Mouse (Mus musculus) hindbrain, embryonic 16.5 days (tissue): ENCODE results near the gene Pusl1. TPM values are rescaled to one million over a fixed set of nuclear protein-coding genes. Genes with fewer than 3 reads are reported as not detected.

Experiments
- ATAC-seq: fragments of 200-750 bp; cut with Nextera tagmentation; 2 replicates; pipeline ENCODE4 v1.8.0; 2017; ENCODE audit warnings: moderate TSS enrichment, moderate library complexity
- H3K27ac ChIP-seq: fragments of 300-500 bp; sonication (generic); 2 replicates; pipeline ENCODE4 v1.5.1; 2014; ENCODE audit warnings: low read depth, mild to moderate bottlenecking, control low read depth, low read length, moderate library complexity
- H3K27me3 ChIP-seq: fragments of 300-500 bp; sonication (generic); replicated peaks from 2 replicates; pipeline ENCODE4 v1.6.1; 2014; ENCODE audit warnings: low read length; ENCODE audit not compliant: control insufficient read depth, insufficient read depth
- H3K36me3 ChIP-seq: fragments of 300-500 bp; sonication (generic); 2 replicates; pipeline ENCODE4 v1.6.1; 2014; ENCODE audit warnings: mild to moderate bottlenecking, low read length, moderate library complexity, mixed read lengths; ENCODE audit not compliant: control insufficient read depth, insufficient read depth
- H3K4me1 ChIP-seq: fragments of 300-500 bp; sonication (generic); 2 replicates; pipeline ENCODE4 v1.6.1; 2014; ENCODE audit warnings: low read depth, low read length; ENCODE audit not compliant: control insufficient read depth, insufficient read depth
- H3K4me2 ChIP-seq: fragments of 300-500 bp; sonication (generic); 2 replicates; pipeline ENCODE4 v1.6.1; 2014; ENCODE audit warnings: mild to moderate bottlenecking, low read length, control low read depth, moderate library complexity
- H3K4me3 ChIP-seq: fragments of 300-500 bp; sonication (generic); 2 replicates; pipeline ENCODE4 v1.5.1; 2014; ENCODE audit warnings: mild to moderate bottlenecking, low read length, control low read depth, moderate library complexity
- H3K9ac ChIP-seq: fragments of 300-500 bp; sonication (generic); 2 replicates; pipeline ENCODE4 v1.6.1; 2014; ENCODE audit warnings: low read depth, mild to moderate bottlenecking, control low read depth, low read length, moderate library complexity
- H3K9me3 ChIP-seq: fragments of 300-500 bp; sonication (generic); 2 replicates; pipeline ENCODE4 v1.6.1; 2014; ENCODE audit warnings: mild to moderate bottlenecking, low read length, moderate library complexity; ENCODE audit not compliant: control insufficient read depth
- WGBS: fragments of 180-500 bp; shearing (Covaris S2); extraction: QIAGEN DNeasy Blood & Tissue Kit; methylation state at CpG from one replicate; pipeline ENCODE4 v1.1.7; 2014; 5-methylcytosine and 5-hydroxymethylcytosine counted together
- microRNA-seq: library from miRNA; unstranded; fragments of <30 nt; microRNA quantifications from one replicate; pipeline ENCODE4, GENCODE M21; 2017
- polyA plus RNA-seq: library from polyadenylated mRNA; unstranded; fragments of >200 nt; fragmentation: Nextera tagmentation; extraction: Ambion mirVana; gene quantifications from 2 replicates; pipeline ENCODE4 v1.2.1, GENCODE M21; 2015

The Pusl1 gene
- polyA plus RNA-seq, 1 experiment from 2014 or later, result 66.7 TPM

DNA sequence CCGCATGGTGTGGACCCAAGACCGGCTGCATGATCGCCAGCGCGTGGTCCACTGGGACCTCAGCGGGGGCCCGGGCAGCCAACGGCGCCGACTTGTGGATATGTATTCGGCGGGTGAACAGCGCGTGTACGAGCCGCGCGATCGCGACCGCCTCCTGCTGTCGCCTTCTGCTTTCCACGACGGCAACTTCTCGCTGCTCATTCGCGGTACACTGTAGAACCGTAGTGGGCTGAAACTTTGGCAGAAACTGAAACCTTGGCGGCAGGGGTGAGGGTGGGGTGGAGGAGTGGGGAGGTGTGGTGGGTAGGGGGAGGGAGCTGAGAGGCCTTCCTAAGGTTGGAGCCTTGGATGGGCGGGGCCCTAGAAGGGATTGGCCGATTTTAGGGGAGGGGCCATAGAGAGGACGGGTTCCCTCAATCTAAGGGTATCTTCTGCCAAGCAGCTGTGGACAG lies 50.6 kb downstream of the Pusl1 start:
- no peaks in the 10 kb centered on the region for H3K27me3 ChIP-seq
- WGBS, result 2% methylated on average over 32 of the region's 32 CpGs

DNA sequence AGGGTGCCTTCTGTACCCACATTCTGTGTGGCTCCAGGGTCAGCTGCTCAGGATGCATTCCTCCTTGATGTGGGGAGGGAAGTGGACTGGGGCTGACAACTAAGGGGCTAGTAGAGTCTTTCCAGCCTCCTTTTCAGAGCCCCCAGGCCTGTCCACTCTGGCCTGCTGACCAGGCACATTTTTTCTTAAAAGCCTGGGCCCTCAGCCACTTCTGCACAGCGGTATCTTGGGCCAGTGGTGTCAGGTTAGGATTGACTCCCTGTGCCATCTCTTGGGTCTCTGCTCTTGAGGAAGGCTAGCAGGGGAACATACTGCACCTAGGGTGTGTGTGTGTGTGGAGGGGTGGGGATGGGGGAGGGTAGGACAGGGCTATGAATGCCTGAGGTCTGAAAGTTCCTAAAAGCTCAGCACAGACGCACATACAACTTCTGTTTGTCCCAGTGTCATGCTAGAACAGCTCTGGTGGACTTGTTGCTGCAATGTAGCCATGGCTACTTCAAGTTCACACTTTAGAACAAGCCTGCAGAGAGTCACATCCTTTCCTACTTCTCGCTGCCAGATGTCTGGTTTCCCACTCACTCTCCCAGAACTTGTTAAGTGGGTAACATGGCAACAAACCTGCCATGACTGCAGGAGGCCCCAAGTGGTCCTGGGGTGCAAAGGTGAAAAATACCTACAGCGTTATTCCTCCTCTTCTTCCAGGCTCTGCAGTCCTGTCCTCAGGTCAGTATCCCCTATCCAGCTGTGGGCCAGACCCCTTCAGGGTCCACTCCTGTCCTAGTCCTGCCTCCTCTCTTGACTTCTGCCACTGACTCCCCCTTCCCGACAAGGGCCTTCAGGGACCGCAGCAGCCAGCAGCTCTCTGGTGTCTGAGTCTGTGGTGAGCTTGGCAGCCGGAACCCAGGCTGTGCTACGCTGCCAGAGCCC lies 51.2 kb downstream of the Pusl1 start:
- H3K9me3 ChIP-seq, result no peaks in the 10 kb centered on the region
- H3K36me3 ChIP-seq, result no peaks in the 10 kb centered on the region
- peak overlapping the region; percentile 37 for H3K4me3 ChIP-seq
- H3K27me3 ChIP-seq, result no peaks in the 10 kb centered on the region
- 9% methylated on average over 8 of the region's 8 CpGs for WGBS
- H3K27ac ChIP-seq, result 0 out of 2 replicates have a peak overlapping the region, but pooled peaks have one; percentile 13
- peak overlapping the region; percentile 65 for H3K4me2 ChIP-seq
- H3K9ac ChIP-seq, result peak overlapping the region; percentile 61
- H3K4me1 ChIP-seq, result peaks cover 9% of the 10 kb centered on the region; the same call in 1 of the 2 replicates
- no peak for ATAC-seq

More for the DNA sequence above, 50.6 kb downstream of the Pusl1 start:
- no peaks in the 10 kb centered on the region for H3K9me3 ChIP-seq
- peaks cover 9% of the 10 kb centered on the region; the same call in 1 of the 2 replicates for H3K4me1 ChIP-seq
- peak overlapping the region; percentile 65 for H3K4me2 ChIP-seq
- H3K27ac ChIP-seq, result no peak overlapping the region
- no peaks in the 10 kb centered on the region for H3K36me3 ChIP-seq
- peak overlapping the region; percentile 61 for H3K9ac ChIP-seq
- ATAC-seq, result peak; percentile 46; the same call in 1 of the 2 replicates
- H3K4me3 ChIP-seq, result peak overlapping the region; percentile 37

DNA sequence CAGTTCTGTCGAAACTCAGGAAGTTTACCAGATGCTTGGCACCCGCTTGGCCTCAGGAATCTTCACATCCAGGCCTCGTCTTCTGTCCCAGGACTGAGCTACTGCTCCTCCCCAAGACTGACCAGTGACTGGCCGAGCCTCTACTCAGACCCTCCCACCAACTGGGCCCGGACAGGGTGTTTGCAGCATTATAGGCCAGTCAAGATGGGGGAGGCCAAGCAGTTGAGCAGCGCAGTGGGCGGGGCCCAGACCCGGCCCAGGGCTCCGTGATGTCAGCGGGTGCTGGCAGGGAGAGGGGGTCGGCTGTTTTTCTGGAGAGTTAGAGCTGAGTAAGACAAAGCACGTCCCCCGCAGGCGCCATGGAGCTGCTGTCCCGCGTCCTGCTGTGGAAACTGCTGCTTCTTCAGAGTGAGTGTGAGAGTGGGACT lies 52.1 kb downstream of the Pusl1 start, which contains the start of gene Mxra8:
Gene Mxra8 (plus strand): TSS at position 198 of the 428 bp plus-strand sequence.
- no peaks in the 10 kb centered on the region for H3K9me3 ChIP-seq
- 3% methylated on average over 16 of the region's 16 CpGs for WGBS
- no peaks in the 10 kb centered on the region for H3K36me3 ChIP-seq
- peaks cover 9% of the 10 kb centered on the region; the same call in 1 of the 2 replicates for H3K4me1 ChIP-seq
- peak within 1 kb of the TSS; percentile 35; the same call in 1 of the 2 replicates for H3K27ac ChIP-seq
- peak within 1 kb of the TSS; percentile 65 for H3K4me2 ChIP-seq
- H3K4me3 ChIP-seq, result peak within 1 kb of the TSS; percentile 37
- ATAC-seq, result peak; percentile 63
- H3K9ac ChIP-seq, result peak within 1 kb of the TSS; percentile 36; the same call in 1 of the 2 replicates
- H3K27me3 ChIP-seq, result no peaks in the 10 kb centered on the region

DNA sequence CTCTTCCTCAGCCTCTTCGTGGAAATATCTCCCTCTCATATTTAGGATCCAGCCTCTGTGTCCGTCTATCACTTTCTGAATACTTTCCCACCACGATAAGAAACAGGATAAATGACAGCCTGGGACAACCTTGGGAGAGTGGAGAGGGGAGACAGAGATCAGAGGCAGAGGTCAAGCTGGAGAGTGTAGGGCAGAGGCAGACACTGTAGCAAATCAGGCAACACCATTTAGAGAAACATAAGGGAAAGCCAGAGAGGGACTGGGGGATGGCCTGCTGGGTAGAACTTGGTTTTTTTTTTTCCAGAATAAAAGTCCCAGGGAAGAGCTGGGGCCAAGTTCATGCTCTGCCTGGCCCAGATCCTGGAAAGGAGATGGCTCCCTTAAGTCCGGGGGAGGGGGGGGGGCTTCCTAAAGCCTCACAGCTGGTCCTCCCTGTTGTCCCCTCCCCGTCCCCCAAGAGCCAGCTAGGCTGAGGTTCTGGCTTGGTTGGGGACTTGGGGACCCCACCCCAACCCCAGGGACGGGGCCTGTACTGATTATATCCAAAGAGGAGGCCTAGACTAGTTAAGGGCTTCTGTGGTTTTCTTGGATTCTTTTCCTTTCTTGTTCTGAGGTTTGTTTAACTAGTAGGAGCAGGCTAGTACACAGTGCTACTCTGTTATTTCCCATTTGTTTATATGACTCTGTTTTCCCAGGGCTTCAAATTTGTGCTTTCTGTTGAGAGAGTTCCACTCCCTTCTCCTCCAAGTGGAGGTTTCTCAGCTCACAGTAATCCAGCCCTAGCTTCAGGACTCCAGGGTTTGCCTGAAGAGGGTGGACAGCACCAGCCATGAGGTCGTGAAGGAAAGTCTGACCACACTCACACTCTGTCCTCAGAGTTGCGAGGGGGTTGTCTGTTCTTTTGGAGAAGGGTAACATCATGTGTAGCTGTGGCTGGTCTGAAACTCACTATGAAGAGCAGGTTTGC lies 53.1 kb downstream of the Pusl1 start:
- no peak for ATAC-seq
- 57% methylated on average over 8 of the region's 8 CpGs for WGBS
- Histone ChIP-seq H3K9me3 (no peaks in the 10 kb centered on the region), H3K4me3 (no peak overlapping the region), H3K27me3 (no peaks in the 10 kb centered on the region), H3K27ac (peak overlapping the region; percentile 35; the same call in 1 of the 2 replicates), H3K36me3 (no peaks in the 10 kb centered on the region), H3K4me2 (no peak overlapping the region), H3K4me1 (peaks cover 17% of the 10 kb centered on the region), H3K9ac (no peak overlapping the region)

Small RNA genes lying within 50 kb of the gene (microRNA-seq; reads per million reads assigned to microRNA genes)
- gene Gm22991, result not detected

Other genes with a start within 250 kb of the Pusl1 start
- gene Gm10563, start 246.4 kb downstream of the Pusl1 start, polyA plus RNA-seq, result not detected in 2 replicates
- gene Mmp23, start 238.4 kb downstream of the Pusl1 start, polyA plus RNA-seq, result 2.9 and 5.3 TPM in 2 replicates
- gene Mib2, start 222.6 kb downstream of the Pusl1 start, polyA plus RNA-seq, result 54.4 and 55.7 TPM in 2 replicates
- gene Fndc10, start 197.4 kb downstream of the Pusl1 start, polyA plus RNA-seq, result 14.2 and 15.5 TPM in 2 replicates
- gene Ssu72, start 187.0 kb downstream of the Pusl1 start, polyA plus RNA-seq, result 166 and 178 TPM in 2 replicates
- 17.4 and 22.2 TPM in 2 replicates for gene Tmem240, start 157.0 kb downstream of the Pusl1 start, polyA plus RNA-seq
- gene Atad3a, start 130.7 kb downstream of the Pusl1 start, polyA plus RNA-seq, result 93.9 and 100 TPM in 2 replicates
- gene Vwa1, start 117.1 kb downstream of the Pusl1 start, polyA plus RNA-seq, result 38.0 and 39.0 TPM in 2 replicates
- gene Tmem88b, start 105.9 kb downstream of the Pusl1 start, polyA plus RNA-seq, result 0.89 and 1.3 TPM in 2 replicates
- not detected in 2 replicates for gene Ankrd65, start 101.3 kb downstream of the Pusl1 start, polyA plus RNA-seq
- gene Mrpl20, start 88.9 kb downstream of the Pusl1 start, polyA plus RNA-seq, result 251 and 267 TPM in 2 replicates
- 118 and 132 TPM in 2 replicates for gene Ccnl2, start 79.3 kb downstream of the Pusl1 start, polyA plus RNA-seq
- 133 and 143 TPM in 2 replicates for gene Aurkaip1, start 60.5 kb downstream of the Pusl1 start, polyA plus RNA-seq
- gene Mxra8, start 52.1 kb downstream of the Pusl1 start, polyA plus RNA-seq, result 35.7 and 36.5 TPM in 2 replicates
- 10.2 and 10.7 TPM in 2 replicates for gene Dvl1, start 44.4 kb downstream of the Pusl1 start, polyA plus RNA-seq
- gene Tas1r3, start 28.4 kb downstream of the Pusl1 start, polyA plus RNA-seq, result 0.29 and 0.40 TPM in 2 replicates
- 30.2 and 31.7 TPM in 2 replicates for gene Cptp, start 22.3 kb downstream of the Pusl1 start, polyA plus RNA-seq
- gene Ints11, start 22.2 kb downstream of the Pusl1 start, polyA plus RNA-seq, result 67.2 and 74.7 TPM in 2 replicates
- gene Acap3, start within 50 bp of the Pusl1 start, polyA plus RNA-seq, result 62.3 and 74.5 TPM in 2 replicates
- 97.6 and 98.8 TPM in 2 replicates for gene Ube2j2, start 52.0 kb upstream of the Pusl1 start, polyA plus RNA-seq
- gene C1qtnf12, start 70.5 kb upstream of the Pusl1 start, polyA plus RNA-seq, result 13.9 and 16.4 TPM in 2 replicates
- gene B3galt6, start 100.9 kb upstream of the Pusl1 start, polyA plus RNA-seq, result 35.5 and 35.7 TPM in 2 replicates
- 120 and 124 TPM in 2 replicates for gene Sdf4, start 101.1 kb upstream of the Pusl1 start, polyA plus RNA-seq
- 0.64 TPM in 1 of 2 replicates, not detected in the other for gene Tnfrsf4, start 122.1 kb upstream of the Pusl1 start, polyA plus RNA-seq
- 1.7 and 1.8 TPM in 2 replicates for gene Tnfrsf18, start 134.4 kb upstream of the Pusl1 start, polyA plus RNA-seq
- not detected in 2 replicates for gene Ttll10, start 167.6 kb upstream of the Pusl1 start, polyA plus RNA-seq
- gene 9430015G10Rik, start 218.2 kb upstream of the Pusl1 start, polyA plus RNA-seq, result 28.0 and 31.3 TPM in 2 replicates
- gene Rnf223, start 238.7 kb upstream of the Pusl1 start, polyA plus RNA-seq, result 0.40 and 0.52 TPM in 2 replicates